Mouse (Mus musculus) liver, adult 2 months (tissue): ENCODE data around the gene Hoxb7. TPM values are rescaled to one million over a fixed set of nuclear protein-coding genes. Genes with fewer than 3 reads are reported as not detected.

Experiments
- DNase-seq: peaks from one replicate; pipeline ENCODE4 v3.0.0-alpha.2; 2011; ENCODE audit warnings: low read depth, low spot score; ENCODE audit errors: extremely low read depth
- H3K27ac ChIP-seq: fragments of 200-500 bp; replicated peaks from 2 replicates; pipeline ENCODE4 v1.5.1; 2012; ENCODE audit warnings: low read depth, mild to moderate bottlenecking, control low read depth, inconsistent platforms, low read length; ENCODE audit not compliant: insufficient read depth
- H3K27me3 ChIP-seq: fragments of 200-500 bp; 2 replicates; pipeline ENCODE4 v1.6.1; 2012; ENCODE audit warnings: mild to moderate bottlenecking, moderate library complexity, low read length, inconsistent platforms; ENCODE audit not compliant: control insufficient read depth, insufficient read depth
- H3K36me3 ChIP-seq: fragments of 200-500 bp; 2 replicates; pipeline ENCODE4 v1.6.1; 2012; ENCODE audit warnings: low read length, inconsistent platforms; ENCODE audit not compliant: control insufficient read depth, insufficient read depth
- H3K4me1 ChIP-seq: fragments of 200-500 bp; 2 replicates; pipeline ENCODE4 v1.6.1; 2011; ENCODE audit warnings: low read length; ENCODE audit not compliant: control insufficient read depth, insufficient read depth
- H3K4me3 ChIP-seq: fragments of 200-500 bp; 2 replicates; pipeline ENCODE4 v1.5.1; 2011; ENCODE audit warnings: low read depth, mild to moderate bottlenecking, control low read depth, low read length, moderate library complexity; ENCODE audit not compliant: insufficient read depth
- H3K79me2 ChIP-seq: fragments of 200-500 bp; 2 replicates; pipeline ENCODE4 v1.6.1; 2012; ENCODE audit warnings: inconsistent platforms, mild to moderate bottlenecking, low read length, moderate library complexity; ENCODE audit not compliant: control insufficient read depth, insufficient read depth
- H3K9ac ChIP-seq: fragments of 200-500 bp; 2 replicates; pipeline ENCODE4 v1.6.1; 2012; ENCODE audit warnings: low read depth, mild to moderate bottlenecking, control low read depth, inconsistent platforms, low read length
- CTCF ChIP-seq: fragments of 200-500 bp; IDR thresholded peaks from 2 replicates; pipeline ENCODE4 v1.5.1; 2011; ENCODE audit warnings: low read depth, low read length, control low read depth
- POLR2A ChIP-seq: fragments of 200-500 bp; IDR thresholded peaks from 2 replicates; pipeline ENCODE4 v1.6.1; 2011; ENCODE audit warnings: low read length, control low read depth; ENCODE audit not compliant: insufficient read depth; ENCODE audit errors: extremely low read depth
- WGBS: fragments of 180-500 bp; shearing (Covaris S2); methylation state at CpG from one replicate; pipeline ENCODE4 v1.1.7; 2018; 5-methylcytosine and 5-hydroxymethylcytosine counted together
- polyA plus RNA-seq: library from polyadenylated mRNA; depleted of rRNA; stranded (reverse); fragments of >200 nt; gene quantifications from 2 replicates; pipeline ENCODE4 v1.2.3, GENCODE M21; 2012
- total RNA-seq: library from RNA; depleted of rRNA; stranded (reverse); fragments of >200 nt; gene quantifications from 2 replicates; pipeline ENCODE4 v1.2.3, GENCODE M21; 2014

Gene Hoxb7
- total and polyA plus RNA-seq, 2 experiments, result 0.09 to 0.17 TPM

DNA sequence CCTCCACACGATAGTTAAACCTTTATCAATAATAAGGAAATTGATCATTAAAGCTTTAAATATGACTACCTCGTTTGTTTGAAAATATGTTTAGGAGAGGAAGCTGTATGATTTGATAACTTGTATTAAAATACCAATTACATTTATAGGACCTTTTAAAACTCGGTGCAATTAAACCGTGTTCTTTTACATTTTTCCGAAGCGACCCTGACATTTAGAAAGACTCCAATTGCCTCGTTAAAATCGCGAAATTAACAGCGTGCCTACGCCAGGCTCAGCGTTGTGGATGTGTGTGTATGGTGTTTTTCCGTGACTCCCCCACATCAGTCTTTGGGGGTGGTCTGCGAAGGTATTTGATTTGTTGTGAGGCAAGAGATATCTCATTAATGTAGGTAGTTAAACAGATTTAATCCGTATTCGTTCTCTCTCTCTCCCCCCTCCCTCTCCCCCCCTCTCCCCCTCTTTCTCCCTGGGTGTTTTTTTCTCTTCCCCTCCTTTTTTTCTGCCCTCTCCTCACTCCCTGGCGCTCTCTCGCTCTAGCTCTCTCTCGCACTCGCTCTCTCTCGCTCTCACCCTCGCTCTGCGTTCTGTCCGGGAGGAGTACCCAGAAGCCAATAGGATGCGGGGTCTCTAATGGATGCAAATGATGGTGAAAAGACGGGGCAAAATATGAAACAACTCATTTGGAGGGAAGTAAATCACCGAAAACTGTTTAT is 4.4 kb upstream of the Hoxb7 start, which contains the start of gene Hoxb8:
TSS of gene Hoxb8 (plus strand) at position 51 of the 716 bp plus-strand sequence.
- Histone ChIP-seq H3K79me2 (no peaks in the 10 kb centered on the region), H3K9ac (no peak within 1 kb of the TSS), H3K4me3 (no peak within 1 kb of the TSS), H3K27me3 (peaks cover 40% of the 10 kb centered on the region), H3K36me3 (no peaks in the 10 kb centered on the region), H3K4me1 (peaks cover 3% of the 10 kb centered on the region; the same call in 1 of the 2 replicates), H3K27ac (no peak within 1 kb of the TSS)
- DNase-seq, result no peak
- TF ChIP-seq CTCF, result no peak
- TF ChIP-seq POLR2A, result no peak
- whole genome bisulfite sequencing, result 10% methylated on average over 27 of the region's 27 CpGs

DNA sequence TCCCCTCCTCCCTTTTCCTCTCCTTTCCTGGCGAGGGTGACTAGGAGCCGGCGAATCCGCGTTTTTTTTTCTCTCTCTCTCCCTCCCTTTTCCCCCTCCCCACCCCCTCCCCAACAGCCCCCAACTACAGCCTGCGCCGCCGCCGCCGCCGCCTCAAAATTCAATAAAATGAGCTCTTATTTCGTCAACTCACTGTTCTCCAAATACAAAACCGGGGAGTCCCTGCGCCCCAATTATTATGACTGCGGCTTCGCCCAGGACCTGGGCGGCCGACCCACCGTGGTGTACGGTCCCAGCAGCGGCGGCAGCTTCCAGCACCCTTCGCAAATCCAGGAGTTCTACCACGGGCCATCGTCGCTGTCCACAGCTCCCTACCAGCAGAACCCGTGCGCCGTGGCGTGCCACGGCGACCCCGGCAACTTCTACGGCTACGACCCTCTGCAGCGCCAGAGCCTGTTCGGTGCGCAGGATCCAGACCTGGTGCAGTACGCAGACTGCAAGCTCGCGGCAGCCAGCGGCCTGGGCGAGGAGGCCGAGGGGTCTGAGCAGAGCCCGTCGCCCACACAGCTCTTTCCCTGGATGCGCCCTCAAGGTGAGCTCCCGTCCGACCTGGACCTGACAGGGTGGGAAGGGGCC is 3.5 kb upstream of the Hoxb7 start:
- Histone ChIP-seq H3K9ac (no peak overlapping the region), H3K79me2 (no peaks in the 10 kb centered on the region), H3K4me3 (no peak overlapping the region), H3K36me3 (no peaks in the 10 kb centered on the region), H3K4me1 (peaks cover 3% of the 10 kb centered on the region; the same call in 1 of the 2 replicates), H3K27me3 (peaks cover 44% of the 10 kb centered on the region), H3K27ac (no peak overlapping the region)
- DNase-seq, result no peak
- WGBS, result 8% methylated on average over 49 of the region's 49 CpGs
- no peak for TF ChIP-seq POLR2A
- no peak for TF ChIP-seq CTCF

DNA sequence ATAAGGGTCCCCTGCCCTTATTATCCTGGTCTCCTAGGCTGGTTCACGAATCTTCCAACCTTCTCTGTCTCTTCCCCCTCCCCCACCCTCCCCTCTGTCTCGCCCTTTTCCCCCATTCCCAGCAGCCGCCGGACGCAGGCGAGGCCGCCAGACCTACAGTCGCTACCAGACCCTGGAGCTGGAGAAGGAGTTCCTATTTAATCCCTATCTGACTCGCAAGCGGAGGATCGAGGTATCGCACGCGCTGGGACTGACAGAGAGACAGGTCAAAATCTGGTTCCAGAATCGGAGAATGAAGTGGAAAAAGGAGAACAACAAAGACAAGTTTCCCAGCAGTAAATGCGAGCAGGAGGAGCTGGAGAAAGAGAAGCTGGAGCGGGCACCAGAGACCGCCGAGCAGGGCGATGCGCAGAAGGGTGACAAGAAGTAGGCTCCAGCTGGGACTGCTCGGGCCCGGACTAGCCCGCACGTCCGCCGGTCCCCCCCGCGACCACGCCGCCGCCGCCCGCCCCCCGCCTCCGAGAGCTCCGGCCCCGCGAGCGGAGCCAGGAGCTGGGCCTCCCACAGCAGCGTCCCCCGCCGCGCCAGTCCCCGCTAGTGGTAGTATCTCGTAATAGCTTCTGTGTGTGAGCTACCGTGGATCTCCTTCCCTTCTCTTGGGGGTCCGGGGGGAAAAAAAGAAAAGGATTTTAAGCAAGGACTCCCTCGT is 2.2 kb upstream of the Hoxb7 start:
- Histone ChIP-seq H3K9ac (peak overlapping the region; percentile 42), H3K27me3 (peaks cover 41% of the 10 kb centered on the region)

GRCm38 (mm10) chr11:96284774-96285734 is 1.4 kb upstream of the Hoxb7 start:
- WGBS, result 8% methylated on average over 37 of the region's 37 CpGs

More for the DNA sequence above, 2.2 kb upstream of the Hoxb7 start:
- peaks cover 3% of the 10 kb centered on the region; the same call in 1 of the 2 replicates for H3K4me1 ChIP-seq
- TF ChIP-seq POLR2A, result no peak
- TF ChIP-seq CTCF, result peak; percentile 30; the same call in 1 of the 2 replicates
- H3K36me3 ChIP-seq, result no peaks in the 10 kb centered on the region
- WGBS, result 2% methylated on average over 49 of the region's 49 CpGs
- H3K4me3 ChIP-seq, result peak overlapping the region; percentile 54
- no peaks in the 10 kb centered on the region for H3K79me2 ChIP-seq
- no peak for DNase-seq
- no peak overlapping the region for H3K27ac ChIP-seq

More at GRCm38 (mm10) chr11:96284774-96285734, 1.4 kb upstream of the Hoxb7 start:
- TF ChIP-seq CTCF (no peak), POLR2A (no peak)
- Histone ChIP-seq H3K36me3 (no peaks in the 10 kb centered on the region), H3K9ac (peak overlapping the region; percentile 42; the same call in 1 of the 2 replicates), H3K79me2 (no peaks in the 10 kb centered on the region), H3K27ac (no peak overlapping the region), H3K4me3 (peak overlapping the region; percentile 54; the same call in 1 of the 2 replicates), H3K27me3 (peaks cover 35% of the 10 kb centered on the region), H3K4me1 (peaks cover 3% of the 10 kb centered on the region; the same call in 1 of the 2 replicates)
- no peak for DNase-seq
